Mouse (Mus musculus) gastrocnemius, postnatal 25 days (tissue): ENCODE measurements around the gene 1810024B03Rik. TPM values are rescaled to one million over a fixed set of nuclear protein-coding genes. Genes with fewer than 3 reads are reported as not detected.
A peak's percentile ranks its signal among the peaks of the same experiment; 100 is the strongest.
"Not testable (repeated sequence)": the region's sequence is repeated elsewhere in the genome, so short reads cannot be mapped to it uniquely, and the experiment has no call there.

ENCODE experiments used
- DNase-seq: peaks from one replicate; pipeline ENCODE4 v3.0.0; 2022
- total RNA-seq, 2 experiments: library from RNA; stranded (reverse); gene quantifications; 1 replicate in 1 of 2; 2 replicates in 1 of 2; pipeline ENCODE4 v1.2.3; 2021

Gene 1810024B03Rik
- total RNA-seq, 2 experiments from 2014 or later: 0.23 to 0.54 TPM

DNA sequence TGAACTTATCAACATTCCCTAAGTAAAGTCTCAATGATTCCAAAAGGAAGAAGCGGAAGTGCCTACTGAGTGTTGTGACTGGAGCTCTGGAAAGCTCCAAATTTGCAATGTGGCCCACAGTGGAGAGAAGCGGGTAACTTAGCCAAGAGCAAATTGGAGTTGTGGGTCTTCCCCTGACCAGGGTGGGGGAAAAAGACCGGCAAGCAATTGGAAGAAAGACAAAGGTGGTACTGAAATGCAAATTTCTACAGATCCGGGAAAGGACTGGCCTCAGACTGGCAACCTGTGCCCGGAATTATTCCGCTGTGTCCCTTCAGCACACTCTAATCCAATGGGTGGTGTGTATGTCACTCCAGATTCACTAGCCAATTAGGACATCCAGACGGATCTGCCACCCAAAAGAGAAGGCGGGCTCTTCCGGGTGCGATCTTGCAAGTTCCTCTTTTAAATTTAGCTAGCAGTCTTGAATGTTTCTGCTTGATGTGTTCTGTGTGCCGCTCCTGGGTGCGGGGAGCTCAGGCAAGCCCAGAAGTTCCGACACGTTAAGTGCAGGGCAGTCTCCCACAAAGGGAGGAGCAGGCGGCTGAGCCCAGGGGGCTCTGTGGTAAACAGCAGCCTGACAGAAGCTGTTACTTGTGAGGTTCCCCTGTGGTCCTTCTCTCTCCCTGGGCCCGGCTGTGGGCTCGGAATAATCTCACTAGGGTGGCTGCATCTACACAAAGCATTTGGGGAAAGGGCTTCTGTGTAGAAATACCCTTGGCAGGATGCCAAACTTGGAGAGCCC, 25.3 kb downstream of the 1810024B03Rik start:
- peak; percentile 81 for DNase-seq

DNA sequence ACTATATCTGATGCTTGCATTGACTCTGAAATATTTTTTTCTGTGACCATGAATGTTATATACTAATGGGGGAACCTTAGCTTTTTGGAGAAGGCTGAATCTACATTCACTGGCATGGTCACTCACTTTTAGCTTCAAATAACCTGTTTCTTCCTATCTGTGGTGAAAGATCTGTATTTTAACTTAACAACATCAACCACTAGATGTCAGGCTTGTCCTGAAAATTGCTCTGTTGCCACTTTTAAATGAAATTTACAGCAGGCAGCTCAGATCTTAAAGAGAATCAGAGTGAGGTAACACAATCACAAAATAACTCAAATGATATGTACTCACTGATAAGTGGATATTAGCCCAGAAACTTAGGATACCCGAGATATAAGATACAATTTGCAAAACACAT, 41.8 kb downstream of the 1810024B03Rik start:
- not testable (repeated sequence) for DNase-seq

DNA sequence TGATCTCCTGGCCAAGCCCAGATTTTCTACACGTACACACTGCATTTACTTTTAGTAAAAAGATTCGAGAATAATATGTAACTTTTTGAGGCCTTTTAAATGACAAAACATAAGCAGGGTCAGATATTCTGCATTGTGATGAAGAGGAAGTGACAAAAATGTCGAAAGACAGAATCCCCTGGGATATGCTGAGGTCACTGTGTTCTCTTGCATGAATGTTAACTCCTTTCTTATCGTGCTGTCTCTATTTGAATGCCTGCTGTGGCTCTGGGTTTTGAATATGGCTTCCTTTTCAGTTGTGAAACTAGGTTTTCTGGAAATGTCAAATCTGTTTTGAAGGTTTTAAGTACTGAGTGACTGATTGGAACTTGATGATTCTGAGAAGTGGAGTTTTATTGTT, 42.4 kb downstream of the 1810024B03Rik start:
- DNase-seq: no peak

- no peak for DNase-seq
These were observed 62.4 kb downstream of the 1810024B03Rik start for GRCm38 (mm10) chr2:127145699-127146098.

- peak; percentile 78 for DNase-seq
These were observed 64.7 kb downstream of the 1810024B03Rik start, which contains the start of gene Itpripl1 for GRCm38 (mm10) chr2:127143158-127144063. Gene Itpripl1 (minus strand): TSS chr2:127143442.

GRCm38 (mm10) chr2:127142577-127143157, 65.4 kb downstream of the 1810024B03Rik start:
- no peak for DNase-seq

- no peak for DNase-seq
These were observed 66.0 kb downstream of the 1810024B03Rik start for GRCm38 (mm10) chr2:127142031-127142430.

DNA sequence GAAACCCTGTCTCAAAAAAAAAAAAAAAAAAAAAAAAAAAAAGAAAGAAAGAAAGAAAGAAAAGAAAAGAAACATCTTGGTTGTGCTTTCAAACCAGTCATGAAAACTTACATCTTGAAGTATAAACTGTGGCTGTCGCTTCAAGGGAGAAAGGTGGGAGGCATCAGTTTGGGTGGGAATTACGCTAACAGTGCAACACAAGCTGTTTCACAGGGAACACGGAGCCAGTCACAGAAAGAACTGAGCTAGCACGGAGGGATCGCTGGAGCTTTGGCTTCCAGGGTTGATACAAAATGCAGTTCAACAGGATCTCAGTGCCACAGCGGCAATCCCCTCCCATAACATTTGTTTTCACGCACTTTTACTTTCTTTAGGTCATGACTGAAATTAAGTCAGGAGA, 68.1 kb downstream of the 1810024B03Rik start:
- no peak for DNase-seq

DNA sequence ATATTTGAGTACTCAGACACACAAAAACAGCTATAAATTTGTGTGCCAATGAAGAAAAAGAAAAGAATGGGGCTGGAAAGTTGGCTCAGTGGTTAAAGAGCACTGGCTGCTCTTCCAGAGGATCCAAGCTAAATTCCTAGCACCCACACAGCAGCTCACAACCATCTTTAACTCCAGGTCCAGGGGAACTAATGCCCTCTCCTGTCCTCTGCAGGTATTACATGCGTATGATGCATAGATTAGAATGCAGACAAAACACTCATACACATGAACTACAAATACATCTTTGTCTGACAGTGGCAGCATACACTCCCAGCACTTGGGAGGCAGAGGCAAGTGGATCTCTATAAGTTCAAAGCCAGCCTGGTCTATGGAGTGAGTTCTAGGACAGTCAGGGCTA, 68.5 kb downstream of the 1810024B03Rik start:
- DNase-seq: no peak

- peak; percentile 34 for DNase-seq
These were observed 69.0 kb downstream of the 1810024B03Rik start for GRCm38 (mm10) chr2:127139094-127139493.

DNA sequence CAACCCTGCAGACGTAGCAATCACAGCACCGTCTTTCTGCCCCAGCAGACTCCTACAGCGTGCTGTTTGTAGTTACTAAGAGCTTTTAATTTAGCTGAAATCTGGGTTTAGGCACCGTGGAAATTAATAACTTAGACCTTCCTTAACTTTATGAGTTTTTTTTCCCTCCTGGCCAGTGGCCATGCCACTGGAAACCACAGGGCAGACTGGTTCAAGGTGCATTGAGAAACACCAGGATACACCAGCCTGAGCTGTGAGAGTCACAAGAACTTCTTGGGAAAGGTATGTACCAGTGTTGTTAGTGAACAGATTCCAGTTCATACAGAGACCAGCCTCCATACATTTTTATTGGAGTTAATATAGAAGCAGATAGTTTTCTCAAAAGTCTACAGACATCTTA, 69.6 kb downstream of the 1810024B03Rik start:
- DNase-seq: no peak

DNA sequence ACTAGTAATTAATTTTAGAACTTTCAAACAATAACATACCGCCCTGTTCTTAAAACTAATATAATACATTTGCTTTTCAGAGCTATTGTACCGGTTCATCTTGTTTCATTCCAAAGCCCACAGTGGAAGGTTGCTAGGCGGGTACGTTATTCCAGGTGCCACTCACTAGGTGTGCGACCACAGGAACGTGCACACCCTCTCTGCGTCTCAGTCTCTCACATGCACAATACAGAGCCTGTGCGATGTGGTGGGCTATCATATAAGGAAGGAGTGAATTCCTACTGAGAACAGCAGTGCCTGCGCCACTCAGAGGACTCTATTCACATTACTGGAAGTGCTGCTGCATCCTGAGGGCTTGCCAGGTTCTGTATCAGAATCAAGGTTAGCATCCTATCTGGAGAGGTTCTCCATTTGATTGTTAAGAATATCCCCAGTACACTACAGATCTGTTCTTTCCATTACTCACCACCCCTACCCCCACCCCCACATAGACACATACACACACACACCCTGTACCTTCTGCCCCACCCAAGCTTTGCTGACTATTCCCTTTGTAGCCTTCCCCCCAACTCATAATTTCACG, 70.2 kb downstream of the 1810024B03Rik start:
- no peak for DNase-seq

- DNase-seq: no peak
These were observed 71.1 kb downstream of the 1810024B03Rik start for GRCm38 (mm10) chr2:127136979-127137378.

Other genes starting within 250 kb of the 1810024B03Rik start
- gene Ap4e1, start 199.6 kb downstream of the 1810024B03Rik start, total RNA-seq: 1 to 10 TPM; 7.4 to 7.6 TPM
- gene Blvra, start 137.6 kb downstream of the 1810024B03Rik start, total RNA-seq: 10 to 100 TPM; 10.3 to 14.3 TPM
- gene Ncaph, start 74.3 kb downstream of the 1810024B03Rik start, total RNA-seq: 1 to 10 TPM; 1.7 to 2.4 TPM
- gene Itpripl1, start 64.8 kb downstream of the 1810024B03Rik start, total RNA-seq: 1 to 10 TPM; 4.1 to 5.2 TPM
- gene Snrnp200, start 106 bp upstream of the 1810024B03Rik start, total RNA-seq: 10 to 100 TPM; 32.8 to 34.1 TPM
- 10 to 100 TPM; 40.8 to 42.9 TPM for gene Ciao1, start 39.5 kb upstream of the 1810024B03Rik start, total RNA-seq
- 10 to 100 TPM; 22.2 to 23.6 TPM for gene Tmem127, start 39.6 kb upstream of the 1810024B03Rik start, total RNA-seq
- 100 to 1,000 TPM in 1 of 2 experiments, 10 to 100 TPM in 1; 95.4 to 105 TPM for gene Stard7, start 61.9 kb upstream of the 1810024B03Rik start, total RNA-seq
- 1 to 10 TPM in 1 of 2 experiments, under 1 TPM in 1; 0.91 to 1.1 TPM for gene Dusp2, start 127.9 kb upstream of the 1810024B03Rik start, total RNA-seq
- gene Astl, start 130.4 kb upstream of the 1810024B03Rik start, total RNA-seq: not detected
- gene Adra2b, start 154.9 kb upstream of the 1810024B03Rik start, total RNA-seq: under 1 TPM; 0.64 to 0.67 TPM
- not detected for gene Gpat2, start 216.9 kb upstream of the 1810024B03Rik start, total RNA-seq
- gene Fahd2a, start 236.3 kb upstream of the 1810024B03Rik start, total RNA-seq: 10 to 100 TPM; 21.5 to 21.9 TPM